In the genomic region with DNA sequence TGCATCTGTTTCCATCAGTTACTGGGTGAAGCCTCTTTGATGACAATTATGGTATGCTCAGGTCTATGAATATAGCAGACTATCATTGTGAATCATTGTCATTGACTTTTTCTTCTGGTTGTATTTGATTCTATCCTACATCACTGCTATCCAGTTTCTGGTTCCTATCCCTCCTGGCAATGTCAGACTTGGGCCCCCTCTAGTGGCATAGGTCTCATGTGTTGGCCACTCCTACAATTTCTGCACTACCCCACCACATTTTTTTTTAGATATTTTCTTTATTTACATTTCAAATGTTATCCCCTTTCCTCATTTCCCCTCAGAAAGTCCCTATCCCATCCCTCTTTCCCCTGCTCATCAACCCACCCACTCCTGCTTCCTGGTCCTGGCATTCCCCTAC, we compare ENCODE assay signal across 16 mouse cellular contexts.
A peak's percentile ranks its signal among the peaks of the same experiment; 100 is the strongest.
DNase-seq lines count a peak whose midpoint lies in the region; ATAC-seq lines count a peak whose summit lies in the region.
"Had no signal": no experiment of that assay in that cellular context is flagged by ENCODE, and none has a peak within 500 bp of the region (broad histone marks: within the 10 kb centered on the region; RNA-seq: fewer than 3 reads in every experiment).

No protein-coding gene starts in this region.

- ATAC-seq in hindbrain, embryonic 11.5 days (ENCODE audit: low FRiP score) = no peak
- ATAC-seq in hindbrain, embryonic 16.5 days = no peak
- ATAC-seq: forebrain, embryonic 16.5 days had no signal

- DNase-seq in hindbrain, embryonic 11.5 days (ENCODE audit: low spot score) = peak; percentile 27
- DNase-seq in 3T3-L1 (ENCODE audit: low read depth, low spot score) (peak; percentile 44), 416B (ENCODE audit: low read depth) (peak; percentile 0), ZHBTc4 (ENCODE audit: low read depth, low spot score) (peak; percentile 10)
- DNase-seq in layer of hippocampus, postnatal 36 days = no peak
- no peak for DNase-seq in left cerebral cortex, postnatal 25 days (ENCODE audit: low spot score in 2 of 2)
- DNase-seq: cerebellum, postnatal 36 days; gastrocnemius, postnatal 14 days; left cerebral cortex, postnatal 4 days; liver, embryonic 13.5 days; lung, postnatal 14 days; right cerebral cortex, postnatal 4 days; thymus, adult 2 months had no signal

- intact Hi-C loops in left cerebral cortex, postnatal 25 days (cut with DNase I) = no loop called here

- no peak overlapping the region for H3K4me2 ChIP-seq in hindbrain, embryonic 11.5 days (replicated peaks; ENCODE audit: low read depth, low read length)
- no peak overlapping the region for H3K4me2 ChIP-seq in hindbrain, embryonic 16.5 days (ENCODE audit: low read length)
- H3K4me2 ChIP-seq: heart, embryonic 12.5 days; liver, embryonic 13.5 days had no signal

- H3K36me3 ChIP-seq in hindbrain, embryonic 11.5 days (ENCODE audit: control insufficient read depth, insufficient read depth, low read length) = no peaks in the 10 kb centered on the region
- no peaks in the 10 kb centered on the region for H3K36me3 ChIP-seq in hindbrain, embryonic 16.5 days (ENCODE audit: control insufficient read depth, insufficient read depth, low read length)
- H3K36me3 ChIP-seq: heart, embryonic 12.5 days; liver, embryonic 13.5 days had no signal

- no peak overlapping the region for H3K9ac ChIP-seq in hindbrain, embryonic 11.5 days (ENCODE audit: low read depth, low read length)
- H3K9ac ChIP-seq in hindbrain, embryonic 16.5 days (ENCODE audit: low read depth, low read length) = no peak overlapping the region
- H3K9ac ChIP-seq: heart, embryonic 12.5 days; liver, embryonic 13.5 days had no signal

- no peaks in the 10 kb centered on the region for H3K27me3 ChIP-seq in hindbrain, embryonic 11.5 days (ENCODE audit: control insufficient read depth, insufficient read depth, low read length)
- no peaks in the 10 kb centered on the region for H3K27me3 ChIP-seq in hindbrain, embryonic 16.5 days (replicated peaks; ENCODE audit: control insufficient read depth, insufficient read depth, low read length)
- H3K27me3 ChIP-seq: heart, embryonic 12.5 days; liver, embryonic 13.5 days had no signal

- H3K27ac ChIP-seq in hindbrain, embryonic 11.5 days (ENCODE audit: low read depth, low read length) = no peak overlapping the region
- H3K27ac ChIP-seq in hindbrain, embryonic 16.5 days (ENCODE audit: low read depth, low read length) = no peak overlapping the region
- H3K27ac ChIP-seq: liver, embryonic 13.5 days had no signal

- H3K4me3 ChIP-seq in hindbrain, embryonic 11.5 days (ENCODE audit: low read depth, low read length) = no peak overlapping the region
- H3K4me3 ChIP-seq in hindbrain, embryonic 16.5 days (ENCODE audit: low read length) = no peak overlapping the region
- H3K4me3 ChIP-seq: heart, embryonic 12.5 days; liver, embryonic 13.5 days had no signal

- no peaks in the 10 kb centered on the region for H3K9me3 ChIP-seq in hindbrain, embryonic 11.5 days (ENCODE audit: control insufficient read depth, low read length)
- H3K9me3 ChIP-seq in hindbrain, embryonic 16.5 days (ENCODE audit: control insufficient read depth, low read length) = no peaks in the 10 kb centered on the region
- H3K9me3 ChIP-seq: heart, embryonic 12.5 days; liver, embryonic 13.5 days had no signal

- no peaks in the 10 kb centered on the region for H3K4me1 ChIP-seq in hindbrain, embryonic 11.5 days (replicated peaks; ENCODE audit: control insufficient read depth, insufficient read depth, low read length)
- no peaks in the 10 kb centered on the region for H3K4me1 ChIP-seq in hindbrain, embryonic 16.5 days (ENCODE audit: control insufficient read depth, insufficient read depth, low read depth, low read length)
- H3K4me1 ChIP-seq: liver, embryonic 13.5 days had no signal

Comparison
In these comparisons a context has a peak if more than half of its experiments do, and no peak if none do; other contexts are left out.
1. DNase-seq: peak in hindbrain, embryonic 11.5 days (single experiment), 3T3-L1 (single experiment), 416B (single experiment) and ZHBTc4 (single experiment); none in layer of hippocampus, postnatal 36 days (0 of 2) and left cerebral cortex, postnatal 25 days (0 of 2).